10 mouse cellular contexts compared by ENCODE assay signal in the genomic region with DNA sequence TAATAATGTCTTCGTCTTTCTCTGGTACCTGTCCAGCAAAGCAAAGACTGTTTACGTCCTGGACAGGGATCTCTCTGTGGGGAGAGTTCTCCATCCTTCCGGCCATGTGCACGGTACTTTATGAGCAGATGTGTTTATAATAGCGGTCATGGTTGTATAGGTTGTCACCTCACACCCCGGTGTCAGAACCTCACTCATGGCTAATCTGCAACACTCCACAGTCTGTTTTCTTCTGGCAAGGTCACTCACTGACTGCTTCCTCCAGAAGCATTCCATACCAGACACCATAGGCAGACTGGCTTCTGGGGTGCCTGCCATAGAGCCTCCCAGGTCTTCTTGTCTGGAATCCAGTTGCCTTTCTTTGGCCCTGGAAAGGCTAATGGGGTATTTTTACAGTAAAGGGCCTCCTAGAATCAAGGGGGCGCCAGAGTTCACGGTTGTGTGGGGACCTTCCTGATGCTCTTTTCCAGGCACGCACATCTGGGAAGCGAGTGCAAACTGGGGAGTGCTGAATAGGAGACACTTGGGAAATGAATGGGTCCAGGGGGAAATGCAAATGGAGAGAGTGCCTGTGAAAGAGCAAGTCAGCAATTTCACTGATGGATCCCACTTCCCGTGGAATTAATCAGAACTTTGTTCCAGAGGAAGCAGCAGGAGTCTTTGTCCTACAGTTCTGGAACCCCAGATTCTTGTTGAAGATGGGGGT.
A peak's percentile ranks its signal among the peaks of the same experiment; 100 is the strongest.
DNase-seq lines count a peak whose midpoint lies in the region; ATAC-seq lines count a peak whose summit lies in the region.
"Had no signal": no experiment of that assay in that cellular context is flagged by ENCODE, and none has a peak within 500 bp of the region (broad histone marks: within the 10 kb centered on the region; RNA-seq: fewer than 3 reads in every experiment).

No protein-coding gene starts in this region.

- no peaks in the 10 kb centered on the region for H3K27me3 ChIP-seq in forebrain, embryonic 13.5 days
- H3K27me3 ChIP-seq: embryonic facial prominence, embryonic 13.5 days; liver, embryonic 13.5 days had no signal

- peaks cover 4% of the 10 kb centered on the region; the same call in 1 of the 2 replicates for H3K36me3 ChIP-seq in forebrain, embryonic 13.5 days (ENCODE audit: poor library complexity, severe bottlenecking)
- H3K36me3 ChIP-seq: embryonic facial prominence, embryonic 13.5 days; liver, embryonic 13.5 days had no signal

- H3K9me3 ChIP-seq in forebrain, embryonic 13.5 days (replicated peaks): no peaks in the 10 kb centered on the region
- H3K9me3 ChIP-seq: liver, embryonic 13.5 days had no signal

- DNase-seq in adrenal gland, adult 2 months: peak; percentile 21
- no peak for DNase-seq in adrenal gland, adult (ENCODE audit: inconsistent age in 2 of 2, low spot score in 1 of 2)
- DNase-seq in kidney, adult 18-20 months: peak; percentile 8
- DNase-seq in kidney, adult 11 months: no peak
- peak; percentile 20 for DNase-seq in 3134 (ENCODE audit: extremely low read depth, insufficient read length, low spot score)
- peak; percentile 27 for DNase-seq in kidney, postnatal 14 days
- DNase-seq: liver, embryonic 13.5 days had no signal

- no peak overlapping the region for H3K9ac ChIP-seq in forebrain, embryonic 13.5 days
- H3K9ac ChIP-seq: embryonic facial prominence, embryonic 13.5 days; liver, embryonic 13.5 days had no signal

- no peak for ATAC-seq in megakaryocyte progenitor cell, adult 5-6 weeks (replicated peaks; ENCODE audit: poor library complexity)
- ATAC-seq in forebrain, embryonic 13.5 days: no peak

- no peak overlapping the region for H3K4me3 ChIP-seq in forebrain, embryonic 13.5 days
- H3K4me3 ChIP-seq: embryonic facial prominence, embryonic 13.5 days; liver, embryonic 13.5 days had no signal

- H3K4me2 ChIP-seq in forebrain, embryonic 13.5 days: no peak overlapping the region
- H3K4me2 ChIP-seq: embryonic facial prominence, embryonic 13.5 days; liver, embryonic 13.5 days had no signal

- no peaks in the 10 kb centered on the region for H3K4me1 ChIP-seq in forebrain, embryonic 13.5 days

- no peak overlapping the region for H3K27ac ChIP-seq in forebrain, embryonic 13.5 days
- H3K27ac ChIP-seq: embryonic facial prominence, embryonic 13.5 days; liver, embryonic 13.5 days had no signal

- 83% methylated on average over 11 of the region's 11 CpGs for WGBS in forebrain, embryonic 13.5 days

Comparison
In these comparisons a context has a peak if more than half of its experiments do, and no peak if none do; other contexts are left out.
1. DNase-seq: peak in adrenal gland, adult 2 months (single experiment), kidney, adult 18-20 months (single experiment), 3134 (single experiment) and kidney, postnatal 14 days (single experiment); none in adrenal gland, adult (0 of 2) and kidney, adult 11 months (single experiment).